Mouse (Mus musculus): ENCODE data around the gene Sfrp4.

Sfrp4 gene

GRCm38 (mm10) chr13:19630768-19631709 is 8.1 kb downstream of the Sfrp4 start:
- DNase-seq (ENCODE audit: low spot score) = no peak

GRCm38 (mm10) chr13:19636131-19636530 is 13.2 kb downstream of the Sfrp4 start:
- no peak for DNase-seq (ENCODE audit: low spot score)

- no peak for DNase-seq (ENCODE audit: low spot score)
Observed at GRCm38 (mm10) chr13:19640203-19640851, 17.4 kb downstream of the Sfrp4 start.

GRCm38 (mm10) chr13:19643519-19643918 is 20.6 kb downstream of the Sfrp4 start:
- no peak for DNase-seq (ENCODE audit: low spot score)

- DNase-seq (ENCODE audit: low spot score) = no peak
Observed at GRCm38 (mm10) chr13:19644225-19644624, 21.3 kb downstream of the Sfrp4 start.

- no peak for DNase-seq (ENCODE audit: low spot score)
Observed at GRCm38 (mm10) chr13:19649824-19650223, 26.9 kb downstream of the Sfrp4 start.

- no peak for DNase-seq (ENCODE audit: low spot score)
Observed at GRCm38 (mm10) chr13:19652405-19652804, 29.5 kb downstream of the Sfrp4 start.

GRCm38 (mm10) chr13:19668355-19669140 is 45.6 kb downstream of the Sfrp4 start:
- no peak for DNase-seq (ENCODE audit: low spot score)

GRCm38 (mm10) chr13:19674025-19674424 is 51.1 kb downstream of the Sfrp4 start:
- no peak for DNase-seq (ENCODE audit: low spot score)

GRCm38 (mm10) chr13:19674601-19675000 is 51.7 kb downstream of the Sfrp4 start:
- DNase-seq (ENCODE audit: low spot score) = no peak

All from lung, postnatal 25 days (tissue).